Mouse (Mus musculus): ENCODE measurements around the gene Eprs. TPM values are rescaled to one million over a fixed set of nuclear protein-coding genes. Genes with fewer than 3 reads are reported as not detected.
"Not testable (repeated sequence)": the region's sequence is repeated elsewhere in the genome, so short reads cannot be mapped to it uniquely, and the experiment has no call there.

Eprs gene
- 61.9 TPM in 1 of 2 replicates, not detected in the other for polyA plus RNA-seq (2012; ENCODE audit: insufficient read depth, insufficient read length, low replicate concordance, missing spikeins)

GRCm38 (mm10) chr1:185362677-185363520, at the start of gene Eprs:
Gene Eprs, plus strand, starts transcription at chr1:185363044.
- TF ChIP-seq CTCF (IDR thresholded peaks at IDR 0.05; ENCODE audit: insufficient read depth, low read depth, low read length) (no peak), POLR2A (IDR thresholded peaks at IDR 0.05; ENCODE audit: insufficient read depth, low read depth, low read length) (peak; percentile 66; the same call in 1 of the 2 replicates)
- Histone ChIP-seq H3K27ac (ENCODE audit: insufficient read depth, low read depth, low read length) (peak within 1 kb of the TSS; percentile 78), H3K4me1 (ENCODE audit: control insufficient read depth, insufficient read depth, low read length) (no peaks in the 10 kb centered on the region), H3K4me3 (ENCODE audit: insufficient read depth, low read depth, low read length) (peak within 1 kb of the TSS; percentile 87)
- under 1% methylated on average over 92 of the region's 92 CpGs for WGBS

- WGBS, result 92% methylated on average over 4 of the region's 4 CpGs
- TF ChIP-seq POLR2A (IDR thresholded peaks at IDR 0.05; ENCODE audit: insufficient read depth, low read depth, low read length) (no peak), CTCF (IDR thresholded peaks at IDR 0.05; ENCODE audit: insufficient read depth, low read depth, low read length) (no peak)
These were observed 48.3 kb upstream of the Eprs start for GRCm38 (mm10) chr1:185314546-185314945.

GRCm38 (mm10) chr1:185315846-185316568, 46.8 kb upstream of the Eprs start:
- TF ChIP-seq CTCF (IDR thresholded peaks at IDR 0.05; ENCODE audit: insufficient read depth, low read depth, low read length) (no peak), POLR2A (IDR thresholded peaks at IDR 0.05; ENCODE audit: insufficient read depth, low read depth, low read length) (no peak)
- Histone ChIP-seq H3K27ac (ENCODE audit: insufficient read depth, low read depth, low read length) (no peak overlapping the region), H3K4me1 (ENCODE audit: control insufficient read depth, insufficient read depth, low read length) (no peaks in the 10 kb centered on the region), H3K4me3 (ENCODE audit: insufficient read depth, low read depth, low read length) (no peak overlapping the region)
- WGBS, result 92% methylated on average over 16 of the region's 16 CpGs

More at GRCm38 (mm10) chr1:185314546-185314945, 48.3 kb upstream of the Eprs start:
- no peaks in the 10 kb centered on the region for H3K4me1 ChIP-seq (ENCODE audit: control insufficient read depth, insufficient read depth, low read length)
- H3K27ac ChIP-seq (ENCODE audit: insufficient read depth, low read depth, low read length), result no peak overlapping the region
- no peak overlapping the region for H3K4me3 ChIP-seq (ENCODE audit: insufficient read depth, low read depth, low read length)

GRCm38 (mm10) chr1:185327754-185328345, 35.0 kb upstream of the Eprs start:
- 52% methylated on average over 3 of the region's 3 CpGs for WGBS
- not testable (repeated sequence) for H3K4me3 ChIP-seq (ENCODE audit: insufficient read depth, low read depth, low read length); H3K27ac ChIP-seq (ENCODE audit: insufficient read depth, low read depth, low read length); H3K4me1 ChIP-seq (ENCODE audit: control insufficient read depth, insufficient read depth, low read length)

GRCm38 (mm10) chr1:185328721-185329610, 33.9 kb upstream of the Eprs start, which contains the start of gene Iars2:
Gene Iars2, minus strand, starts transcription at chr1:185329396.
- WGBS, result under 1% methylated on average over 76 of the region's 76 CpGs
- peak within 1 kb of the TSS; percentile 3; the same call in 1 of the 2 replicates for H3K27ac ChIP-seq (ENCODE audit: insufficient read depth, low read depth, low read length)

GRCm38 (mm10) chr1:185329851-185330250, 33.0 kb upstream of the Eprs start:
- WGBS, result 94% methylated on average over 8 of the region's 8 CpGs
- H3K4me3 ChIP-seq (ENCODE audit: insufficient read depth, low read depth, low read length), result no peak overlapping the region
- no peak for TF ChIP-seq CTCF (IDR thresholded peaks at IDR 0.05; ENCODE audit: insufficient read depth, low read depth, low read length)
- no peak for TF ChIP-seq POLR2A (IDR thresholded peaks at IDR 0.05; ENCODE audit: insufficient read depth, low read depth, low read length)

More at GRCm38 (mm10) chr1:185328721-185329610, 33.9 kb upstream of the Eprs start, which contains the start of gene Iars2:
- peak; percentile 87 for TF ChIP-seq POLR2A (IDR thresholded peaks at IDR 0.05; ENCODE audit: insufficient read depth, low read depth, low read length)
- no peak for TF ChIP-seq CTCF (IDR thresholded peaks at IDR 0.05; ENCODE audit: insufficient read depth, low read depth, low read length)
- Histone ChIP-seq H3K4me1 (ENCODE audit: control insufficient read depth, insufficient read depth, low read length) (peaks cover 3% of the 10 kb centered on the region), H3K4me3 (ENCODE audit: insufficient read depth, low read depth, low read length) (peak within 1 kb of the TSS; percentile 70)

GRCm38 (mm10) chr1:185331364-185331763, 31.5 kb upstream of the Eprs start:
- WGBS, result 46% methylated on average over 5 of the region's 5 CpGs
- no peak overlapping the region for H3K27ac ChIP-seq (ENCODE audit: insufficient read depth, low read depth, low read length)

More at GRCm38 (mm10) chr1:185329851-185330250, 33.0 kb upstream of the Eprs start:
- Histone ChIP-seq H3K4me1 (ENCODE audit: control insufficient read depth, insufficient read depth, low read length) (peaks cover 5% of the 10 kb centered on the region), H3K27ac (ENCODE audit: insufficient read depth, low read depth, low read length) (no peak overlapping the region)

GRCm38 (mm10) chr1:185331983-185332430, 30.8 kb upstream of the Eprs start, which contains the start of gene Bpnt1:
Gene Bpnt1, plus strand, starts transcription at chr1:185332149.
- WGBS, result under 1% methylated on average over 32 of the region's 32 CpGs
- TF ChIP-seq CTCF (IDR thresholded peaks at IDR 0.05; ENCODE audit: insufficient read depth, low read depth, low read length), result no peak
- TF ChIP-seq POLR2A (IDR thresholded peaks at IDR 0.05; ENCODE audit: insufficient read depth, low read depth, low read length), result peak; percentile 74
- peaks cover 5% of the 10 kb centered on the region for H3K4me1 ChIP-seq (ENCODE audit: control insufficient read depth, insufficient read depth, low read length)
- H3K4me3 ChIP-seq (ENCODE audit: insufficient read depth, low read depth, low read length), result peak within 1 kb of the TSS; percentile 93
- peak within 1 kb of the TSS; percentile 71 for H3K27ac ChIP-seq (ENCODE audit: insufficient read depth, low read depth, low read length)

More at GRCm38 (mm10) chr1:185331364-185331763, 31.5 kb upstream of the Eprs start:
- Histone ChIP-seq H3K4me3 (ENCODE audit: insufficient read depth, low read depth, low read length) (no peak overlapping the region), H3K4me1 (ENCODE audit: control insufficient read depth, insufficient read depth, low read length) (peaks cover 5% of the 10 kb centered on the region)
- no peak for TF ChIP-seq CTCF (IDR thresholded peaks at IDR 0.05; ENCODE audit: insufficient read depth, low read depth, low read length)
- no peak for TF ChIP-seq POLR2A (IDR thresholded peaks at IDR 0.05; ENCODE audit: insufficient read depth, low read depth, low read length)

Measured in olfactory bulb, adult 2 months (tissue).